Mouse (Mus musculus) ovary, postnatal 10 days (tissue): ENCODE results near the gene Mgat5.
A peak's percentile ranks its signal among the peaks of the same experiment; 100 is the strongest.

Experiments used
- DNase-seq: peaks from one replicate; pipeline ENCODE4 v3.0.0; 2022; ENCODE audit warnings: low spot score

Mgat5 gene

GRCm38 (mm10) chr1:127437091-127437490 lies 232.3 kb downstream of the Mgat5 start:
- DNase-seq, result no peak

DNA sequence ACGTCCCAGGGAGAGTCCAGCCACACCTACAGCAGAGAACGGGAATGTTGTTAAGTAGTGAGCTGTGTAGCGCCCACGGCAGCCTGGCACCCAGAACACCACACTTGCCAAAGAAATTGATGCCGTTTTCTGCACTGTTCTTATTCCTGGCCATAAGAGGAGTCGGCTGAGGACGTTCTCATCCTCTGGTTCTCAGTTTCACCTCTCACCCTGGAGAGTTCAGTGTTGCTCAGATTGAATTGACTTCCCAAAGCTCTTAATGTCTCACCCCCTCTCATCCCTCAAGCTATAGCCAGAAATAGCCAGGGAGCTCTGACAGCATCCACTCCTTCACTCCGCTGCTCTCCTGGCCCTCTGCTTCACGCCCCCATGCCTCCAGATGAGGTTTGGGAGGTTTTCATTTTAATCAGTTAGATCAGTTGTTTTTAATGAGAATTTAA lies 234.7 kb downstream of the Mgat5 start:
- no peak for DNase-seq

DNA sequence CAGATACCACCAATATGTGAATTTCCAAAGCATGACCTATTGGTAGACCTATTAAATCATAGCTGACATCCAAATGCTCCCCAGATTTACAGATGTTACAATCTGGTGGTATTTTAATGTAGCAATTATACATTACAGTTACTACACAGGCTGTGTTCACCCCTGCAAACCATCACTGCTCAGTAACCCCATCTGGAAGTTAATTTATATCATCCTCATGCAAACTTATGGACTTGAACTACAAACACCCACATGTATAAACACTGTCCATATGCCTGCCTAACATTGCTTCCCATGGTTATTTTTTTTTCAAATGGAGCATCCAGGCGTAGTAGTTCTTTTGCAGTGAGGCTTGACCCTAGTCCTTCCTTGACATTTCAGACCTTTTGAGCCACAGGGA lies 236.2 kb downstream of the Mgat5 start:
- DNase-seq, result no peak

DNA sequence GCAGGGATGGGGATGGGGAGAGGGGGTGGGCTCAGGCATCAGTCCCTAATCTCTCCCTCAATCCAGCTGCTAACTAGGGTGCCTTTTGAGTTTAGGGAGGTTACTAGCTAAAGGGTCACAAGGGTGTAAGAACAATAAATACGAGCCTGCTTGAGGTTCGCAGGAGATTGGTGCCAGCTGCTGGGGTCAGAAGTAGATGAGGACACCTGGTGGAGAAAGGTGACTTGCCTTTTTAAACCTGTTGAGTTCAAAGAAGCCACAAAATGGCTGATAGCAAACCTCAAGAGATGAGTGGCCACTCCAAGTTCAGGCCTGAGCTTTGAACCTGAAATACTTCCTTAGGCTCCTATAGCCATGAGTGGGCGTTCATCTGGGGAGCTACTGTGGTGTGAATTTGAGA lies 236.9 kb downstream of the Mgat5 start:
- DNase-seq, result no peak

- no peak for DNase-seq
These were observed 238.4 kb downstream of the Mgat5 start for GRCm38 (mm10) chr1:127442880-127443877.

DNA sequence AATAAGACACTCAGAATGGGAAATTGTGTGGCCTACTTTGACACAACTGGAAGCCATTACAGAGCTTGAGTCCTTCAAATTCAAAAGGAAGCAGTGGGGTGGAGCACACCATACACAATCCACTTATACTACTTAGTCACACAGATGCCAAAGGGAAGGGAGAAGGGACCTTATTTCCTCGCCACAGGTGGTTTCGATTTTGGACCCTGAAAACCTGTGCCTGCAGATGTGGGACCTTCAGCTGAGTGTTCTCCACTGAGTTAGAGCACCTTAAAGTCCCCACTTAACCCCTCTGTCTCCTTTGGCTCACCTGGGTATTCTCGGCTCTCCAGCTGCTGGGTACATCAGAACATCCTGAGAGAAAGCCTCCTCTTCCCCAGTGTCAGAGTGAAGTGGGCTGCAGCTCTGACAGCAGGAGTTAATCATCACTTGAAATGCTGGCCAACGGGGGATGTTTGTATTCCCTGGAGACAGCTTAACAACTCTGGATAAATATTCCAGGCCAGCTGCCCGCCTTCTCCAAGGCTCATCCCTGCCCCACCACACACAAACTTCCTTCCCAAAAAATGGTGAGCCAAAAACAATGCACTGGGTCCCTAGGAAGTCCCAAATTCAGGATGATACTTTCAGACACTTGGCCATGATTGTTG lies 240.1 kb downstream of the Mgat5 start:
- DNase-seq, result no peak

DNA sequence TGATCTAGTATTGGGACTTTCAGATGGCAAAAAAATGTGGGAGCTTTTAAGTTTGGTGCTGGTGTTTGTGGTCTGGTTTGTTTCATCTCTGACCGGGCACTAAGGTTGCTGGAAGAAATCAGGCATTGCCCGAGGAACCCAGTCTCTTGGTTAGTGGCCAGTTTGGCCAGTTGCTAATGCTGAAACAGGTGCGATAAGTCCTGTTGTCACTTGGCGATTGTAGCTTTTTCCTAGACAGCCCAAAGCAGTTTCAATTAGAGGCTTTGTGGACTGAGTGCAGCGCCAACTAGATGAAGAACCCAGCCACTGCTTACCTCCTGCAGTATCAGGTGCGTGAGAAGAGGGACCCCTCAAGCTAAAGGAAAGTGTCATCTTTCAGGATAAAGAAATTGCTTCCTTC lies 248.6 kb downstream of the Mgat5 start:
- no peak for DNase-seq

GRCm38 (mm10) chr1:127459015-127459451 lies 254.2 kb downstream of the Mgat5 start:
- DNase-seq, result no peak

GRCm38 (mm10) chr1:127459576-127459975 lies 254.8 kb downstream of the Mgat5 start:
- no peak for DNase-seq

GRCm38 (mm10) chr1:127461017-127461416 lies 256.2 kb downstream of the Mgat5 start:
- DNase-seq, result no peak

- DNase-seq, result no peak
These were observed 259.2 kb downstream of the Mgat5 start for GRCm38 (mm10) chr1:127464041-127464440.

DNA sequence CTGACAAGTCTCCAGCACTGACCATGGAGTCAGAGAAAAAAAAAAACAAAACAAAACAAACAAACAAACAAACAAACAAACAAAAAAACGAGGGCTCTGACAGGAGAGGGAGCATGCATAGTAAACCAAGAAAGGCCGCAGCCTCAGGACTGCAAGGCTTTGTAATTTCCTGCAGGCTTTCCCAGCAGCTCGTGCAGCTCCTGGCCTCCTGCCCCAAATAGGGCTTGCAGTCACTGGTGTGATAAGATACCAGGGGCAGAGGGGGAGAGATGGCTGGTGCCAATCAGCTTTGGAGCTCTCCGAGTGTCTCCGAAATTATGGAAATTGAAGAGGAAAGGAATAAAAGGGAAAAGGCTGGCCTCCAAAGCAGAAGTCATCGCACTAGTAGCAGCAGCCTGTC lies 260.5 kb downstream of the Mgat5 start:
- DNase-seq, result no peak

GRCm38 (mm10) chr1:127467238-127467637 lies 262.4 kb downstream of the Mgat5 start:
- DNase-seq, result no peak

DNA sequence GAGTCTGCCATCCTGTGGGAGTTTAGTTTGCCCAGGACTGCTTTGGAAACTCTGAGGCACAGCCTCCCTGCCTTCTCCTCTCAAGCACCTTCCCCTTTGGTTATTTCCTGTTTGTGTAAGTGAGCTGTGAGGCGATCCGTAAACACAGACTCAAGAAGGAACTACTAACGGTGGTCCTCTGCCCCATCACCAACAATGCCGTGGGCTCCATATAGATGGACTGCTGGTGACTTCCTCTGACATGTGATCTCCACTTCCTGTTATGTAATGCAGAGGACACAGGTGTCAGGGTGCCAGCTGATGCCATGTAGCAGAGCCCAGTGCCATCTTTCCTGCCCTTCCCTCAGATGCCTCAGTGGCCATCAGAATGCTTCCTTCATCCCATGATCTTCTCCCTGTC lies 265.4 kb downstream of the Mgat5 start:
- no peak for DNase-seq

GRCm38 (mm10) chr1:127475756-127476155 lies 270.9 kb downstream of the Mgat5 start:
- no peak for DNase-seq

DNA sequence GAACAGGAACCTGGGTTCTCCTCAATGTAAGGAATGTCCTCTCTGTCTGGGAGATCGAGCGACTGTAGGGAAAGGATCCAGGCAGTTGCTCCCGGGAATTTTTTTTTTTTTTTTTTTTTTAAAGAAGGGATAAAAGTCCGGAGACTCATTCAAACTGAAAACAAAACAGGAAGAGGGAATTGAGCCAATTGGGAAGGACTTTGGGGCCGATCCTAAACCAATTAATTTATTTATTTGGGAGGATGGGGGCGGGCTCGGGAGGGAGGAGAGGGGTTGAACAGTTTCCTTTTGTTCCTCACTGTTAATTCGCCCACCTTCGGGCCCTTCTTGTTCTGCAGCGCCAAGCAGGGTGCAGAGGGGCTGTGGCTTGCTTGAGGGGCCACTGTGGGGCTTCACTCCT lies 278.1 kb downstream of the Mgat5 start:
- DNase-seq, result no peak

GRCm38 (mm10) chr1:127484188-127484587 lies 279.4 kb downstream of the Mgat5 start:
- DNase-seq, result no peak

DNA sequence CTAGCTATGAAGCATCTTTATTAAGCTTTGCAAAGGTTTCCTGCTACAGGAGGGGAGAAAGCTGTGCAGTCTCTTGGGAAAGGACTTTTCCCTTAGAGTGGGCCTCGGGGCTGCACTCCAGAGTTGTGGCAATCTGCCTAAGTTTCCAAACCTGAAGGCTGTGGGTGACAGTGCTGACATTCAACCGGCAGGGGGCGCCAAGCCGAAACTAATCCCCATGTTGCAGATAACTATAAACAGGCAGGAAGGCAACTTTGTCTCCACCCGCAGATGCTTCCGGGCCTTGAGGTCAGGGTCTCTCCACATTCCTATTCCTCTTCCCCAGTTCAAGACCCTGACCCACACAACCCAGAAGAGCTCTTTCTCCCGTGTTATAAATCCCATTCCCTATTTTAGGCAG lies 280.0 kb downstream of the Mgat5 start:
- no peak for DNase-seq

GRCm38 (mm10) chr1:127487161-127487560 lies 282.3 kb downstream of the Mgat5 start:
- no peak for DNase-seq

GRCm38 (mm10) chr1:127496737-127497543 lies 292.1 kb downstream of the Mgat5 start:
- peak; percentile 25 for DNase-seq

DNA sequence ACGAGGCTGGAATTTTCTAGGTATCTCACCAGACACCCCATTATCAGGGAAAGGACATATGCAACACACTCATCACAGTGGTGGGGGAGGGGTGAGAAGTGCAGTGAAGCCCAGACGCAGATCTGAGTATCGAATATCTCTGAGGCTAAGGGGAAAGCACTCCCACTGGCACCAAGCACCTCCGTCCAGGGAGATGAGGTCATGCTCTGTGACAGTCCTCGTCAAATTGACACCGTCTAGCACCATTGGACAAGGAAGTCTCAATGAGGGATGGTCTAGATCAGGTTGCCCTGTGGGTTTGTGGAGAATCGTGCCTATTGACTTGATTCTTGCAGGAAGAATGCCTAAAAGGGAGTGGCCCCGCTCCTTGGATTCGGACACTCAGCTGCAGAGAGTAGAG lies 293.9 kb downstream of the Mgat5 start:
- no peak for DNase-seq

GRCm38 (mm10) chr1:127500219-127500618 lies 295.4 kb downstream of the Mgat5 start:
- peak; percentile 52 for DNase-seq
